Mouse (Mus musculus): ENCODE results near the gene Psma1. TPM values are rescaled to one million over a fixed set of nuclear protein-coding genes. Genes with fewer than 3 reads are reported as not detected.

Gene Psma1
- polyA plus RNA-seq, 1 experiment from 2014 or later: 393 TPM

DNA sequence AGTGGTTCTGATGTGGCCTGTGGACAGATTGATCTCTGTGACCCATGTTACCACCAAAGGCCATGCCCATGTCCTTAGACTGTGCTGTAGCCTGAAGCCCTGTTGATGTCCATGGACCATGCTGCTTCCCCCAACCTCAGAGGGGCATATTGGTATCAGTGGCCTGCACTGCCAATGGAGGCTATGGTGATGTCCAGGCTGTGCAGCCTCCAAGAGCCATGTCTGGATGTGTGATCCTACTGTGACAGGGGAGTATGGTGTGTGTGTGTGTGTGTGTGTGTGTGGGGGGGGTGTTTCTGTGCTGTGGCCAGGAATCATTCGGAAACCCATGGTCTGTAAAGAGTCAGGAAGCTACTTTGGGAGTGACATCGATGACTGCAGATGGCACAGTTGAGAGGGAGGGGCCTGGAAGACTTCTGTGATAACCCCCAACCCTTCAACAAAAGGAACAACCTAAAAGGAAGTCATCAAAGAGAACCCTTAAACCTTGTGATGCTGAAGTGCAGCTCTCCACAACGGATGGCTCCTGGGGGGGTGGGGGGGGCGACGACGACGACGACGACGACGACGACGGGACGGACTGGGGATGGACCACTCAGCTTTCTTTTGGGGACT is 8.5 kb upstream of the Psma1 start:
- no peaks in the 10 kb centered on the region for H3K27me3 ChIP-seq (ENCODE audit: control insufficient read depth, insufficient read depth, low read depth, low read length)
- no peak overlapping the region for H3K4me2 ChIP-seq (ENCODE audit: low read depth, low read length)
- ATAC-seq (ENCODE audit: low read depth): 0 out of 2 replicates have a peak, but pooled peaks have one; percentile 7
- H3K9me3 ChIP-seq (ENCODE audit: control insufficient read depth, low read length): no peaks in the 10 kb centered on the region
- H3K9ac ChIP-seq (ENCODE audit: low read length): no peak overlapping the region
- H3K4me1 ChIP-seq (replicated peaks; ENCODE audit: control insufficient read depth, insufficient read depth, low read length): no peaks in the 10 kb centered on the region
- no peaks in the 10 kb centered on the region for H3K36me3 ChIP-seq (ENCODE audit: control insufficient read depth, insufficient read depth, low read length)
- no peak overlapping the region for H3K27ac ChIP-seq (ENCODE audit: low read length)
- no peak overlapping the region for H3K4me3 ChIP-seq (ENCODE audit: low read length)
- 90% methylated on average over 14 of the region's 14 CpGs for WGBS

DNA sequence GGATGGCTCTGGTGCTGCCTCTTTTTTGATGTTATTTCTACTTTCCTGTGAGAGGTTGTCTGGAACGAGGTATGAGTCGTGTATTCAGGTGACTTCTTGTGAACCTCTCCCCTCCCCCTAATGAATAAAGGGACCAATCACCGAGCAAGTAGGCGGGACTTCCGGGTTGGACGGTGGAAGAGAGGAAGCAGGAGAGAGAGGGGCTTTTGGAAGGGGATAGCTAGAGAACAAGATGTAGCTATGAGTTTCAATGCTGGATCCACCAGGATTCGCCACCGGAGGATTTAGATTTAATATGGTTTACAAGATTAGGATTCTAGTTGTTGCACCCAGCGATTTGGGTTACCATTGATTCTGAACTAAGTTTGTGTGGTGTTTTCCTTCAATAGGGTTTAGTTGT is 7.1 kb upstream of the Psma1 start:
- no peaks in the 10 kb centered on the region for H3K27me3 ChIP-seq (ENCODE audit: control insufficient read depth, insufficient read depth, low read depth, low read length)
- no peak overlapping the region for H3K4me3 ChIP-seq (ENCODE audit: low read length)
- H3K27ac ChIP-seq (ENCODE audit: low read length): no peak overlapping the region
- ATAC-seq (ENCODE audit: low read depth): no peak
- H3K4me1 ChIP-seq (replicated peaks; ENCODE audit: control insufficient read depth, insufficient read depth, low read length): no peaks in the 10 kb centered on the region
- no peaks in the 10 kb centered on the region for H3K9me3 ChIP-seq (ENCODE audit: control insufficient read depth, low read length)
- 73% methylated on average over 9 of the region's 9 CpGs for WGBS
- no peak overlapping the region for H3K4me2 ChIP-seq (ENCODE audit: low read depth, low read length)
- H3K9ac ChIP-seq (ENCODE audit: low read length): no peak overlapping the region
- no peaks in the 10 kb centered on the region for H3K36me3 ChIP-seq (ENCODE audit: control insufficient read depth, insufficient read depth, low read length)

GRCm38 (mm10) chr7:114281671-114282070 is 5.8 kb upstream of the Psma1 start:
- Histone ChIP-seq H3K4me2 (ENCODE audit: low read depth, low read length) (no peak overlapping the region), H3K9ac (ENCODE audit: low read length) (no peak overlapping the region), H3K4me1 (replicated peaks; ENCODE audit: control insufficient read depth, insufficient read depth, low read length) (no peaks in the 10 kb centered on the region), H3K27ac (ENCODE audit: low read length) (no peak overlapping the region), H3K27me3 (ENCODE audit: control insufficient read depth, insufficient read depth, low read depth, low read length) (no peaks in the 10 kb centered on the region), H3K9me3 (ENCODE audit: control insufficient read depth, low read length) (no peaks in the 10 kb centered on the region), H3K36me3 (ENCODE audit: control insufficient read depth, insufficient read depth, low read length) (no peaks in the 10 kb centered on the region), H3K4me3 (ENCODE audit: low read length) (no peak overlapping the region)
- whole genome bisulfite sequencing: 53% methylated on average over 3 of the region's 3 CpGs
- ATAC-seq (ENCODE audit: low read depth): peak; percentile 57; the same call in 1 of the 2 replicates

DNA sequence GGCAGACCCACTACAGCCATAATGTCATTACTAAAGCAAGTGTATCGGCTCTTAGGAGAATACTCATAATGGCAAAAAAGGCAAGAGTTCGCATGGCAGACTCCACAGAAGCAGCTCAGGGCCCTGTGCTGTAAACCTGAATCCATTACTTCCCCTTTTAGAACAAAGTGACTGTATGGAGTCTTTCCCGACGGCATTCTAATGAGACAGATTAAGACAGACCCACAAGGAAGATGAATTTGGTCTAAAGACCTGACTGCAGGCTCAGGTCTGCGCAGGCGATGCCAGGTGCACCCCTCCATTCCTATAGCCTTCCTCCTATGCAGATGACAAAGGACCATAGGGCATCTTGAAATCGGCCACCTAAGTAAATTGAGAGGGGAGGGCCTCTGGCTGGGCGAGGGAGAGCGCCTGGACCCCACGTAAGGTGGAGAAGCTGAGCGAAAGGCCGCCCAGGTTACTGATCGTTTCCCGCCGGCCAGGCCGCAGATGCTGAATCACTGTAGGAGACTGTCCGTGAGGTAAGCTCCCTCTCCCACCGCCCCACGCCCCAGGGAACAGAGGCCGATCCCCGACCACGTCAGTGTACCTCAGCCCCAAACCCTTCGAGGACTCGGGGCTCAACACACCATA is 430 bp downstream of the Psma1 start:
- H3K9me3 ChIP-seq (ENCODE audit: control insufficient read depth, low read length): no peaks in the 10 kb centered on the region
- 1% methylated on average over 24 of the region's 24 CpGs for WGBS
- peak overlapping the region; percentile 82 for H3K9ac ChIP-seq (ENCODE audit: low read length)
- H3K4me2 ChIP-seq (ENCODE audit: low read depth, low read length): peak overlapping the region; percentile 95
- H3K27ac ChIP-seq (ENCODE audit: low read length): peak overlapping the region; percentile 60; the same call in 1 of the 2 replicates
- peaks cover 10% of the 10 kb centered on the region for H3K36me3 ChIP-seq (ENCODE audit: control insufficient read depth, insufficient read depth, low read length)
- no peaks in the 10 kb centered on the region for H3K27me3 ChIP-seq (ENCODE audit: control insufficient read depth, insufficient read depth, low read depth, low read length)
- ATAC-seq (ENCODE audit: low read depth): peak; percentile 49; the same call in 1 of the 2 replicates
- H3K4me1 ChIP-seq (replicated peaks; ENCODE audit: control insufficient read depth, insufficient read depth, low read length): peaks cover 9% of the 10 kb centered on the region
- peak overlapping the region; percentile 71 for H3K4me3 ChIP-seq (ENCODE audit: low read length)

DNA sequence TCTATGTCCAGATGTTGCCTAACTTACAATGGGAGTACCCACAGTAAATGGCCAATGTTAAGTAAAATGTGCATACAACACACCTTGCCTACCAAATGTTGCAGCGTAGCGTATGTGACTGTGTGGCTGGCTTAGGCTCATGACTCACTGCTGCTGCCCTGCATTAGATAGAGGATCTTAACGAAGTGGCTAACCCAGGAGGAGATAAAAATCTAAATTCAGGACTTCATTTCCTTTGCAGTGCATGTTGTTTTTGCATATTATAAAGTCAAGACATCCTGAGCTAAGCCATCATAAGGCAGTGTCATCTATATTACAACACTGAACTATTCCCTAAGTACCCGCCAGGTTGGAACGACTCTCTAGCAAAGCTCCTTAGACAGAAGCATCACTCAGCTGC is 7.5 kb downstream of the Psma1 start:
- Histone ChIP-seq H3K36me3 (ENCODE audit: control insufficient read depth, insufficient read depth, low read length) (peaks cover 58% of the 10 kb centered on the region), H3K4me3 (ENCODE audit: low read length) (no peak overlapping the region), H3K27me3 (ENCODE audit: control insufficient read depth, insufficient read depth, low read depth, low read length) (no peaks in the 10 kb centered on the region), H3K9me3 (ENCODE audit: control insufficient read depth, low read length) (peaks cover 1% of the 10 kb centered on the region), H3K9ac (ENCODE audit: low read length) (no peak overlapping the region), H3K4me2 (ENCODE audit: low read depth, low read length) (no peak overlapping the region), H3K4me1 (replicated peaks; ENCODE audit: control insufficient read depth, insufficient read depth, low read length) (no peaks in the 10 kb centered on the region), H3K27ac (ENCODE audit: low read length) (no peak overlapping the region)
- ATAC-seq (ENCODE audit: low read depth): no peak
- WGBS: 95% methylated on average over 5 of the region's 5 CpGs

GRCm38 (mm10) chr7:114253885-114254833 is 21.8 kb downstream of the Psma1 start, which contains the start of gene Copb1:
TSS of gene Copb1 (minus strand) at chr7:114254711.
- peak; percentile 99 for ATAC-seq (ENCODE audit: low read depth)
- Histone ChIP-seq H3K27me3 (ENCODE audit: control insufficient read depth, insufficient read depth, low read depth, low read length) (no peaks in the 10 kb centered on the region), H3K27ac (ENCODE audit: low read length) (peak within 1 kb of the TSS; percentile 66)

GRCm38 (mm10) chr7:114251684-114252083 is 24.2 kb downstream of the Psma1 start:
- Histone ChIP-seq H3K27me3 (ENCODE audit: control insufficient read depth, insufficient read depth, low read depth, low read length) (no peaks in the 10 kb centered on the region), H3K4me1 (replicated peaks; ENCODE audit: control insufficient read depth, insufficient read depth, low read length) (peaks cover 4% of the 10 kb centered on the region), H3K9ac (ENCODE audit: low read length) (no peak overlapping the region), H3K4me2 (ENCODE audit: low read depth, low read length) (no peak overlapping the region), H3K9me3 (ENCODE audit: control insufficient read depth, low read length) (no peaks in the 10 kb centered on the region), H3K36me3 (ENCODE audit: control insufficient read depth, insufficient read depth, low read length) (peaks cover 36% of the 10 kb centered on the region), H3K27ac (ENCODE audit: low read length) (no peak overlapping the region), H3K4me3 (ENCODE audit: low read length) (no peak overlapping the region)
- WGBS: 95% methylated on average over 3 of the region's 3 CpGs
- ATAC-seq (ENCODE audit: low read depth): no peak

More at GRCm38 (mm10) chr7:114253885-114254833, 21.8 kb downstream of the Psma1 start, which contains the start of gene Copb1:
- H3K4me2 ChIP-seq (ENCODE audit: low read depth, low read length): peak within 1 kb of the TSS; percentile 54
- H3K9me3 ChIP-seq (ENCODE audit: control insufficient read depth, low read length): no peaks in the 10 kb centered on the region
- peaks cover 4% of the 10 kb centered on the region for H3K4me1 ChIP-seq (replicated peaks; ENCODE audit: control insufficient read depth, insufficient read depth, low read length)
- H3K9ac ChIP-seq (ENCODE audit: low read length): peak within 1 kb of the TSS; percentile 97
- WGBS: under 1% methylated on average over 72 of the region's 75 CpGs
- H3K36me3 ChIP-seq (ENCODE audit: control insufficient read depth, insufficient read depth, low read length): peaks cover 23% of the 10 kb centered on the region
- peak within 1 kb of the TSS; percentile 98 for H3K4me3 ChIP-seq (ENCODE audit: low read length)

- Histone ChIP-seq H3K9me3 (ENCODE audit: control insufficient read depth, low read length) (no peaks in the 10 kb centered on the region), H3K27ac (ENCODE audit: low read length) (no peak overlapping the region), H3K36me3 (ENCODE audit: control insufficient read depth, insufficient read depth, low read length) (peaks cover 45% of the 10 kb centered on the region), H3K9ac (ENCODE audit: low read length) (no peak overlapping the region), H3K4me1 (replicated peaks; ENCODE audit: control insufficient read depth, insufficient read depth, low read length) (no peaks in the 10 kb centered on the region), H3K4me2 (ENCODE audit: low read depth, low read length) (no peak overlapping the region), H3K27me3 (ENCODE audit: control insufficient read depth, insufficient read depth, low read depth, low read length) (no peaks in the 10 kb centered on the region), H3K4me3 (ENCODE audit: low read length) (no peak overlapping the region)
- WGBS: 68% methylated on average over 7 of the region's 7 CpGs
- ATAC-seq (ENCODE audit: low read depth): no peak
These were observed 41.9 kb downstream of the Psma1 start for GRCm38 (mm10) chr7:114233980-114234379.

GRCm38 (mm10) chr7:114232982-114233381 is 42.9 kb downstream of the Psma1 start:
- peaks cover 41% of the 10 kb centered on the region for H3K36me3 ChIP-seq (ENCODE audit: control insufficient read depth, insufficient read depth, low read length)
- no peak overlapping the region for H3K27ac ChIP-seq (ENCODE audit: low read length)
- no peaks in the 10 kb centered on the region for H3K27me3 ChIP-seq (ENCODE audit: control insufficient read depth, insufficient read depth, low read depth, low read length)
- WGBS: 88% methylated on average over 7 of the region's 7 CpGs
- H3K4me2 ChIP-seq (ENCODE audit: low read depth, low read length): no peak overlapping the region
- H3K4me1 ChIP-seq (replicated peaks; ENCODE audit: control insufficient read depth, insufficient read depth, low read length): no peaks in the 10 kb centered on the region
- no peak overlapping the region for H3K4me3 ChIP-seq (ENCODE audit: low read length)
- H3K9ac ChIP-seq (ENCODE audit: low read length): no peak overlapping the region
- ATAC-seq (ENCODE audit: low read depth): no peak
- H3K9me3 ChIP-seq (ENCODE audit: control insufficient read depth, low read length): no peaks in the 10 kb centered on the region

All from lung, embryonic 16.5 days (tissue).